Mouse (Mus musculus) liver, embryonic 13.5 days (tissue): Measurements from ENCODE around the gene Il1b. TPM values are rescaled to one million over a fixed set of nuclear protein-coding genes. Genes with fewer than 3 reads are reported as not detected.
A peak's percentile ranks its signal among the peaks of the same experiment; 100 is the strongest.

Experiments used
- ATAC-seq: fragments of 200-750 bp; cut with Nextera tagmentation; 2 replicates; pipeline ENCODE4 v1.8.0; 2017; ENCODE audit warnings: low read depth, mild to moderate bottlenecking, moderate number of reproducible peaks, moderate library complexity
- DNase-seq: peaks from one replicate; pipeline ENCODE4 v3.0.0; 2022
- H3K27ac ChIP-seq: fragments of 300-500 bp; sonication (generic); 2 replicates; pipeline ENCODE4 v1.5.1; 2015; ENCODE audit warnings: moderate library complexity, mild to moderate bottlenecking, inconsistent platforms
- H3K27me3 ChIP-seq: fragments of 300-500 bp; sonication (generic); 2 replicates; pipeline ENCODE4 v1.6.1; 2015; ENCODE audit warnings: mild to moderate bottlenecking, inconsistent platforms
- H3K36me3 ChIP-seq: fragments of 300-500 bp; sonication (generic); 2 replicates; pipeline ENCODE4 v1.6.1; 2015; ENCODE audit warnings: mild to moderate bottlenecking, inconsistent platforms
- H3K4me1 ChIP-seq: fragments of 300-500 bp; sonication (generic); replicated peaks from 2 replicates; pipeline ENCODE4 v1.6.1; 2015; ENCODE audit warnings: inconsistent platforms
- H3K4me2 ChIP-seq: fragments of 300-500 bp; sonication (generic); 2 replicates; pipeline ENCODE4 v1.6.1; 2015; ENCODE audit warnings: inconsistent platforms, mild to moderate bottlenecking, moderate library complexity
- H3K4me3 ChIP-seq: fragments of 300-500 bp; sonication (generic); replicated peaks from 2 replicates; pipeline ENCODE4 v1.5.1; 2015; ENCODE audit warnings: mild to moderate bottlenecking, inconsistent platforms
- H3K9ac ChIP-seq: fragments of 300-500 bp; sonication (generic); 2 replicates; pipeline ENCODE4 v1.6.1; 2015; ENCODE audit warnings: mild to moderate bottlenecking, inconsistent platforms
- H3K9me3 ChIP-seq: fragments of 300-500 bp; sonication (generic); replicated peaks from 2 replicates; pipeline ENCODE4 v1.6.1; 2016; ENCODE audit warnings: inconsistent platforms
- WGBS: fragments of 180-500 bp; shearing (Covaris S2); methylation state at CpG from one replicate; pipeline ENCODE4 v1.1.7; 2015; ENCODE audit not compliant: insufficient replicate concordance; 5-methylcytosine and 5-hydroxymethylcytosine counted together
- polyA plus RNA-seq: library from polyadenylated mRNA; unstranded; fragments of >200 nt; fragmentation: Nextera tagmentation; extraction: Ambion mirVana; gene quantifications from 2 replicates; pipeline ENCODE4 v1.2.1, GENCODE M21; 2015

Gene Il1b
- polyA plus RNA-seq, 1 experiment from 2014 or later = 0.16 TPM

DNA sequence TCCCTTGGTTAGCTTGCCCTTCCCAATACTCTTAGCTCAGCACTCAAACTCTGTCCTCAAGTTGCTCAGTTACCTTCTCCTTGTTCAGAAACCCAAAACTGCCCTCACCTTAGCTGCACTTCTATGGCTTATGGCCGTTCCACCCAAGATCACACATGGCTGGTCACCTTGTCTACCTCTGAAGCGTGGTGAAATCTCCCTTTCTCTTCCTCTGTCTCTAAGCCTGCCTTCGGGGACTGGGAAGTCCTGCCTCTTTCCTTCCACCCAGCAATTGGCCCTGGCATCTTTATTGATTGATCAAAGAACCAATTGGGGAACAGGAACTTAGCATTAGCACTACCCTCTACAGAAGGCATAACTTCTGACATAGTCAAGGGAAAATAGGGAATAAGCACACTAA is 27.2 kb upstream of the Il1b start:
- Histone ChIP-seq H3K4me2 (no peak overlapping the region), H3K4me1 (no peaks in the 10 kb centered on the region), H3K27me3 (no peaks in the 10 kb centered on the region), H3K9ac (no peak overlapping the region), H3K27ac (no peak overlapping the region), H3K4me3 (no peak overlapping the region), H3K9me3 (no peaks in the 10 kb centered on the region), H3K36me3 (no peaks in the 10 kb centered on the region)
- 50% methylated on average over 3 of the region's 3 CpGs for WGBS
- ATAC-seq (no peak), DNase-seq (no peak)

DNA sequence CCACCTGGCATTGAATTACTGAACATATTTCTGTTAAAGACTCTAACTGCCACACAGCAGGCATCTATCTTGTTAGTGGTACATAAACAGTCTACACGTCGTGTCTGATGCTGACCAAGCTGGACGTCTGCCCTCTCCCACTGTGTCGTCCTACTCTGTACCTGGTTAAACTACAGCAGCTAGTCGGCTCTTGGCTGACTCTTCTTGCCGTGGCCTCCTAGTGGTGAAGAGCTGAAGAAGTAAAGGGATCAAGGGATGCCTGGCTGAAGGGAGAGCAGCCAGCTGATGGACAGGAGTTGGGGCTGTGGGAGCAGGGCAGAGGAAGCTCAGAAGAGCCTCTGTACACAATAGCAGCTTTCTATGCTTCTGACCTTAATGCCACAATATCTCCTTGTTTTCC is 22.6 kb upstream of the Il1b start:
- DNase-seq (no peak), ATAC-seq (no peak)
- H3K4me3 ChIP-seq = no peak overlapping the region
- no peak overlapping the region for H3K9ac ChIP-seq
- no peaks in the 10 kb centered on the region for H3K9me3 ChIP-seq
- H3K4me2 ChIP-seq = no peak overlapping the region
- no peaks in the 10 kb centered on the region for H3K36me3 ChIP-seq
- H3K4me1 ChIP-seq = no peaks in the 10 kb centered on the region
- H3K27me3 ChIP-seq = no peaks in the 10 kb centered on the region
- WGBS = 33% methylated on average over 6 of the region's 6 CpGs
- no peak overlapping the region for H3K27ac ChIP-seq

DNA sequence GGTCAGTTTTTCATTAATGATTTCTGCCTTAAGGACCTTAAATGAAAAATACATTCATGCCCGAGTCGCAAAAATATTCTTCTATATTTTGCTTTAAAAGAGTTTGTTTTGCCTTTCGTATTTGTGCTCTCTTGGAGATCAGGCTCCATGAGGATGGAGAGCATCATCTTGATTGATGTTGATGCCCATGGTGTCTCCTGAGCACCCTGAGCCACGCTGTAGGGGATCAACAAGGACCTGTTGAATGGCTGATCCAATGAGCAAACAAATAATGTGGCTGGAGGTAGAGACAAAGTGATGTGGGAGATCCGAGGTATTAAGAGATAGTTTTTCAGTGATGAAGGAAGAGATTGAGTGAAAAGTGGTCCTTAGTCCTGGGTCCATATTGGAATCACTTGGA is 19.2 kb upstream of the Il1b start:
- Histone ChIP-seq H3K4me1 (no peaks in the 10 kb centered on the region), H3K27me3 (no peaks in the 10 kb centered on the region), H3K4me2 (no peak overlapping the region), H3K27ac (no peak overlapping the region), H3K9me3 (no peaks in the 10 kb centered on the region), H3K4me3 (no peak overlapping the region), H3K9ac (no peak overlapping the region), H3K36me3 (no peaks in the 10 kb centered on the region)
- WGBS = 61% methylated on average over 5 of the region's 5 CpGs
- DNase-seq (no peak), ATAC-seq (no peak)

DNA sequence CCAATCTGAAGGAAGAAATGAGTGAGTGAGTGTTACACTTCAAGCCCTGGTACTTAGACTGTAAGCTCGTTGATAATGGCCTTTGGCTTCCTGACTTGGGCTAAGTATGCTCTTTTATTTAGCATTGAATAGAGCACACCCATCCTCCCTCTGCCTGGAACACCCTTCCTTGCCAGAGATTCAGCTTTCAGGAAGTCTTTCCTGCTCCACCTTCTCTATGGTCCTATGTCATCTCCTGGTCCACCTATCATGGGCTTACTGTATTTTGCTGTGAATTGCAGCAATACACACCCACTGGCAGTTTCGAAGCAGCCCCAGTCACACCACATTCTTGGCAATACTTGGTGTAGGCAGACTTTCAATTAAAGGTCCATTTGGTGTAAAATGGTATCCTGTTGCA is 18.4 kb upstream of the Il1b start:
- Histone ChIP-seq H3K27me3 (no peaks in the 10 kb centered on the region), H3K36me3 (no peaks in the 10 kb centered on the region), H3K9me3 (no peaks in the 10 kb centered on the region), H3K27ac (no peak overlapping the region), H3K4me1 (no peaks in the 10 kb centered on the region), H3K9ac (no peak overlapping the region), H3K4me3 (no peak overlapping the region), H3K4me2 (no peak overlapping the region)
- 44% methylated on average over 2 of the region's 2 CpGs for WGBS
- no peak for DNase-seq
- no peak for ATAC-seq

DNA sequence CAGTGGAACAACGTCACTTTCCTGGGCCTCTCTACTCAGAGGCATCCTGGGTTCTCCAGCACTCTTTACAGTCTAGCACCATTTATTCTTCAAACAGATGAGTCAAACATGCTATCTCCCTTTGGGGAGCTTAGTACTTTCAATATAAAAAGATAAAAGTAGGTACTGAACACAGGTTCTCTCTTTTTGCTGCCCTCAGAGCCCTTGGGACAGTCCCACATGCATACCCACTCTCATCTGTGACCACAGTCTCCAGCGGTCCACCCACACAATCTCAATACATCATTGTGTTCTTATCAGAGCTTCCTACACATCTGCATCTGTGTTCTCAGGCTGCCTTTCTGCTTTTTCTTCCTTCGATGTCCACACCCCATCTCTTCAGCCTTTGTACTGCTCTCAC is 14.4 kb upstream of the Il1b start:
- 59% methylated on average over 3 of the region's 3 CpGs for WGBS
- no peaks in the 10 kb centered on the region for H3K9me3 ChIP-seq
- DNase-seq = no peak
- no peaks in the 10 kb centered on the region for H3K36me3 ChIP-seq
- no peak overlapping the region for H3K4me2 ChIP-seq
- no peak overlapping the region for H3K4me3 ChIP-seq
- no peaks in the 10 kb centered on the region for H3K27me3 ChIP-seq
- H3K4me1 ChIP-seq = no peaks in the 10 kb centered on the region
- H3K27ac ChIP-seq = no peak overlapping the region
- ATAC-seq = no peak
- H3K9ac ChIP-seq = no peak overlapping the region

DNA sequence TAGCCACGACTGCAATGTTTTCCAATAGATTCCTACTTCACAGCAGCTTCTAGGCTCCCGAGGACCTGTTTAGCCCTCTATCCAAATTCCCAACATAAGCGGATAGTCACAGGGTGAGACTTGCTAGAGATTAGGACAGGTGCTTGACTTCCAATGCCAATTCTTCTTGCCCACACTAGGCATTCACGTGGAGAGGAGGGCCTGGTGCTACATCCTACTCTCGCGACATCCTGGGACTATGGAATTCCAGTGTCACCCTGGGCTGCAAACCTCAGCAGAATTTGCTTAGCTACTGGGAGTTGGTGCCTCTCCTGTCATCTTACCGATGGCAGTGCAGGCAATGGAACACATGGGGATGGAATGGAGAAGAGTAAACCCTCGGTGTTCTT is 13.3 kb upstream of the Il1b start:
- no peak overlapping the region for H3K9ac ChIP-seq
- no peak overlapping the region for H3K4me3 ChIP-seq
- no peak overlapping the region for H3K4me2 ChIP-seq
- 62% methylated on average over 8 of the region's 8 CpGs for WGBS
- ATAC-seq (no peak), DNase-seq (no peak)
- H3K36me3 ChIP-seq = no peaks in the 10 kb centered on the region
- no peak overlapping the region for H3K27ac ChIP-seq
- no peaks in the 10 kb centered on the region for H3K27me3 ChIP-seq
- no peaks in the 10 kb centered on the region for H3K4me1 ChIP-seq
- no peaks in the 10 kb centered on the region for H3K9me3 ChIP-seq

DNA sequence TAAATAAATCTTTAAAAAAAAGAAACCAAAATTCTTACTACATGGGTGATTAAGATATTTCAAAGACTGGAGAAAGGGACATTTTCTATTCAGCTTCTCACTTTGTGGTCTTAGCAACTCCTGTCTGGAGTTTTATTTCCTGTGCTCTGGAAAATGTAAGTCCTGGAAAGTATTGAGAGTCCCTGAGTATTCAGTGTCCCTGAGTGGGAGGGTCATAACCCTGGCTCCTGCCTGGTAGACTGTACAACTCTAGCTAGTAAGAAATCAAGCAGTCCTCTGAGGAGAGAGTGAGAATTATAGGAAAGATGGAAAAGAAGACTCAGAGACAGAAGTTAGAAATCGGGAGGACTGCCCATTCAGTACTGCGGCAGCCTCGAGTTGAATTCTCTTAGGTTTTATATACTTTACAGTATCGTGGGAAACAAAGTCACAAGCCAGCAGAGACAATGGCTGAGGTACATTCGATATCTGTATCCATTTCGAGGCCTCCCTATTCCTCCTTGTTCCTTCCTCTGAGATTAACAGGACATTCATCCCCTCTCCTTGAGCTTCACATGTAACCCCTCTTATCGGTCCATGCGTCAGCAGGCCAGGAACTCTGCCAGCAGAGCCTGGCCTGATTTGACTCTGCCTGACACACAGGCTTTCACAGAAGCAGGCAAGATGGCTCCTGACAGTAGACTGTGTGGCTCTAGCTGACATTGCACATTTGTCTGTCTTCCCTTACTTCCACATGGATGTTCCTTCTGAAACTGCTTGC is 12.8 kb upstream of the Il1b start:
- 66% methylated on average over 8 of the region's 8 CpGs for WGBS
- Histone ChIP-seq H3K27me3 (no peaks in the 10 kb centered on the region), H3K27ac (no peak overlapping the region), H3K4me1 (no peaks in the 10 kb centered on the region), H3K9ac (no peak overlapping the region), H3K9me3 (no peaks in the 10 kb centered on the region), H3K36me3 (no peaks in the 10 kb centered on the region), H3K4me2 (no peak overlapping the region), H3K4me3 (no peak overlapping the region)
- ATAC-seq (peak; percentile 50; the same call in 1 of the 2 replicates), DNase-seq (no peak)

DNA sequence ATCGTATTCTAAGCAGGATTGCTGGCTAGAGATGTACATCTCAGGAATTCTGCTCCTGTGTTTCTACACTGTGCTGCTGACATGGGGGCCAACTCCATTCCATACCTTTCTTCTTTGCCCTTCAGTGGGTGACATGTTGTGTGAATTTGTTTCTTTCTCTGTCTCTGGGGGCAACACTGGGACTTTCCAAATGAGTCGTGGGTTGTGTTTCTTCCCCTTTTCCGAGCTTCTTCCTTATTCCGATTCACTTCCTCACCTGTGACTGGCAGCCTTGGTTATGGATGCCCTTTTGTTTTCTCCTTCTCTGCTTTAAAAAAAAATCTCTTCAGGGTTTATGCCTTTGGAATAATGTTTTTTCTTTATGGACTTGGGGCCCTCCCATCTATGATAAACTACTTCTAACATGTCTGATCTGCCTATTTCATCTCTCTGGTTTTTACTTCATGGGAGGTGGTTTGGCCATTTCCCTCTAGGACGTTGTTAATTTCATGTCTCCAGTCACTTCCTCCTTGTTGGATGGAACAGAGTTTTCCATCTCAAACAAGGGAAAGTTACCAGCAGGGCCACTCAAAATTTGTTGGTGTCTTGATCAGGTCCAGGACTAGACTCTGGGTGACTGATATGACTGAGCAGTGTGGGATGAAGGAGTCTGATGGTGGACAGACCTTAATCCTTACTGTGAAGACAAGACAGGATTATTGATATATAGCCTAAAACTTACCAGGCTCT is 10.0 kb upstream of the Il1b start:
- Histone ChIP-seq H3K4me3 (no peak overlapping the region), H3K9me3 (no peaks in the 10 kb centered on the region), H3K4me1 (no peaks in the 10 kb centered on the region), H3K9ac (no peak overlapping the region), H3K4me2 (no peak overlapping the region), H3K27ac (no peak overlapping the region), H3K36me3 (no peaks in the 10 kb centered on the region), H3K27me3 (no peaks in the 10 kb centered on the region)
- WGBS = 41% methylated on average over 5 of the region's 5 CpGs
- ATAC-seq = no peak
- no peak for DNase-seq

DNA sequence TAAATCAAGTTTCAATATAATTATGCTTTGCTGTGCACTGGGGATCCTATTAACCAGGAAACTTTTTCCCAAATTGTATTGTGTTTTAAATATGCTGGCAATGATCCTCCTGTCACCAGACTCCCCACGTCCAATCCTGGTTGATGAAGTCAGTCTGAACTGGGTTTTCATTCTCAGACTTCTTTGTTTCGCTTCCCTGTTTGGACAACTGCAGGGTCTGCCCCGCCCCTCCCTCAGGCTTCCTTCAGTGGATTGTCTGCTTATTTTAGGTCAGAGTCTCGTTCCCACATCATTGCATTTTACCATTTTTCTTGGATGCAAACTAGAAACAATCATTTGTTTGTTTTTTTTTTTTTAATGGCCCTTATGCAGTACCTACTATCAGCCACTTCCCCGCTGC is 9.3 kb upstream of the Il1b start:
- ATAC-seq = no peak
- WGBS = 58% methylated on average over 5 of the region's 5 CpGs
- H3K4me1 ChIP-seq = no peaks in the 10 kb centered on the region
- no peak overlapping the region for H3K4me3 ChIP-seq
- no peak overlapping the region for H3K9ac ChIP-seq
- no peak overlapping the region for H3K27ac ChIP-seq
- no peak overlapping the region for H3K4me2 ChIP-seq
- H3K27me3 ChIP-seq = no peaks in the 10 kb centered on the region
- H3K36me3 ChIP-seq = no peaks in the 10 kb centered on the region
- H3K9me3 ChIP-seq = no peaks in the 10 kb centered on the region
- no peak for DNase-seq

DNA sequence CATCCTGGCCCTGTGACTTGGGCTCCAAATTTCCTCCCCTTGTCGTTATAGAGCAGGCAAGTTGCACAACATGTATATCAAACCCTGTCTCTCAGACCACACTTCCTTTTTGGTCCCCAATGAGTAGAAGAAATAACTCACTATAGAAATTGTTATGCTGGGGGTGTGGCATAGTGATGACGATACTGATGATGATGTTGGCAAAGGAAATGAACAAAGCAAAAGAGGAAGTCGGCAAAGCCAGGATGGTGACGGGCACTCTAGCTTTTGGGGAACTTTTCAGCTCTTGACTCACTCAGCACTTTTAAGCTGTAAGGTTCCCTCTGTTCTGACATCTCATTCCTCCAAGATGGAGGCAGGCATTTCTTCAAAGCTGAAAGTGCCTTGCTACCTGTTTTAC is 2.4 kb upstream of the Il1b start:
- Histone ChIP-seq H3K9ac (no peak overlapping the region), H3K9me3 (no peaks in the 10 kb centered on the region), H3K27me3 (no peaks in the 10 kb centered on the region), H3K4me3 (no peak overlapping the region), H3K27ac (no peak overlapping the region), H3K4me1 (peaks cover 18% of the 10 kb centered on the region), H3K4me2 (no peak overlapping the region), H3K36me3 (no peaks in the 10 kb centered on the region)
- WGBS = 23% methylated on average over 4 of the region's 4 CpGs
- DNase-seq (no peak), ATAC-seq (no peak)

DNA sequence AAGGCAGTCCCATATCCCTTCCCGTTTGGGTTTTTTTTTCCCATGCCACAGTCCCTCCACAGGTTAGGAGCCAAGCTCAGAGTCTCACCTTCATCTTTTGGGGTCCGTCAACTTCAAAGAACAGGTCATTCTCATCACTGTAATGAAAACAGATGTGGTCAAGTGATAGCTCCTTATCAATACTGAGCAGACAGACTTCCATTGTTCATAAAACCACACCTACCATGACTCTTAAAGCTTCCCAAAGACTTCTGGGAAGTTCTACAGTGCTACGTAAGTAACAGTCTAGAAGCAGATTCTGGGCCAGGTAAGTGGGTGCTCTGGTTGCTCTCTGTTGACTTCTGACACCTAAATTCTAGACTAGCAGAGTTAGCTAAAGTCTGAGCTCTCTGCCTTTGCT is 1.3 kb downstream of the Il1b start:
- Histone ChIP-seq H3K36me3 (no peaks in the 10 kb centered on the region), H3K27me3 (no peaks in the 10 kb centered on the region), H3K4me2 (peak overlapping the region; percentile 8; the same call in 1 of the 2 replicates), H3K4me1 (peaks cover 24% of the 10 kb centered on the region), H3K9me3 (no peaks in the 10 kb centered on the region), H3K9ac (no peak overlapping the region), H3K27ac (no peak overlapping the region), H3K4me3 (no peak overlapping the region)
- peak; percentile 66; the same call in 1 of the 2 replicates for ATAC-seq
- 24% methylated on average over 3 of the region's 3 CpGs for WGBS
- DNase-seq = peak; percentile 6

DNA sequence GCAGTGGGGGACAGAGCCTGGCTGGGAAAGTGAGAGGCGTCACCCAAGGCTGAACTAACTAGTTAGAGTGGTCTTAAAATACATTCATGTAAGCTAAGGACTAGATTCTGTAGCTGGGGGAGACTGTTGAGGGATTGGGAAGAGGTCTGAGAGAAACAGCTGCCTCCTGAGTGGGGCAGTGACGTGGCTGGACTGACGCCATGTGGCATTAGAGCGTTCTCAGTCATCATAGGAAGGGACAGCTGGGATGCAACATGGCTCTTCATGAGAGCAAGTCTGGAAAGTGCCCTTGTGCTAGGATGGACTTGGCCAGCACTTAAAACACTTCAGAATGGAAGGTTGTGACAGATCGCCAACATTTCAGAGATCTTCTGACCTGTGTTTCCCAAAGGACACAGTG is 2.1 kb downstream of the Il1b start:
- Histone ChIP-seq H3K27me3 (no peaks in the 10 kb centered on the region), H3K4me3 (no peak overlapping the region), H3K9me3 (no peaks in the 10 kb centered on the region), H3K4me2 (no peak overlapping the region), H3K4me1 (peaks cover 24% of the 10 kb centered on the region), H3K27ac (no peak overlapping the region), H3K9ac (no peak overlapping the region), H3K36me3 (no peaks in the 10 kb centered on the region)
- DNase-seq (no peak), ATAC-seq (no peak)
- WGBS = 75% methylated on average over 5 of the region's 5 CpGs
